Mouse (Mus musculus) frontal cortex, postnatal 10 days (tissue): ENCODE measurements at regions not wholly inside any gene's neighbourhood (a gene's known extent, or its start where the extent isn't known, plus 50 kb on each side); places are given as distances from the start of the nearest gene placed in this dataset.

Source experiments
- DNase-seq, 2 experiments: peaks; one replicate each; pipeline ENCODE4 v3.0.0; 2022; ENCODE audit warnings: low spot score in 2 of 2, mixed read lengths in 1 of 2

DNA sequence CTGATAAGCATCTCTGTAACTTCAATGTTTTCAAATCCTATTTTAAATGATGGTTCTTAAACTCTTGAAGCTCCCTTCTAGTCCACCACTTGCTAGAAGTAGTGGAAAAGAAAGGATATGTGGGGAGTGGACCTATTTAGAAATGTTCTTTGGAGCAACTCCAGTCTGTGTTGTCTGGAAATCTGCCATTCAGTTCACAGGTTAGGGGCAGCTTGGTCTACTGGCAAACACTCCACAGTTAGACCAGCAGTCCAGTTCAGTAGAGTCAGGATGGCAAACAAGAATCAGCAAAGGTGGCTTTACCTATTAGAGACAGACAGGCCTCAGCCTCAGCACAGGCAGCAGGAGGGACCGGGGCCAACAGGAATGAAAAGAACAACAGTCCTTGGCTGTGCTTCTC lies 67.3 kb upstream of the Dpyd start:
- no peak for DNase-seq

DNA sequence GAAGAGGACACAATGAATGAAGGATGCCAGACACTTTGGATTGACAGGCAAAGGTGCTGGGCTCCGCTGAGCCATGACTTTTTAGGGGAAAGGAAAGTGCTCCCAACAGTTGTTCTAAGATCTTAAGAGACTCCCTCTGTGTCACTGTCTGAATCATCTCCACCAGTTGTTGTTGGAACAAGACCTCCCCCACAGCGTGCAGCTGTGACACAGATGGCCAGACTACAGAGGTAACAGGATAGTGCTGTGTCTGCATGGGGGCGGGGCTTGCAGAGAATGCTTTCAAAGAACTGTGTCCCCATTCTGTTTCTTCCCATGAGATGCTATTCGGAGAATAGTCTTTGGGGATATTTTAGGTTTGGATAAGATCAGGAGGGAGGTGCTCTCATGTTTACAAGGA lies 61.7 kb upstream of the Dpyd start:
- DNase-seq = peak; percentile 17 to 45

DNA sequence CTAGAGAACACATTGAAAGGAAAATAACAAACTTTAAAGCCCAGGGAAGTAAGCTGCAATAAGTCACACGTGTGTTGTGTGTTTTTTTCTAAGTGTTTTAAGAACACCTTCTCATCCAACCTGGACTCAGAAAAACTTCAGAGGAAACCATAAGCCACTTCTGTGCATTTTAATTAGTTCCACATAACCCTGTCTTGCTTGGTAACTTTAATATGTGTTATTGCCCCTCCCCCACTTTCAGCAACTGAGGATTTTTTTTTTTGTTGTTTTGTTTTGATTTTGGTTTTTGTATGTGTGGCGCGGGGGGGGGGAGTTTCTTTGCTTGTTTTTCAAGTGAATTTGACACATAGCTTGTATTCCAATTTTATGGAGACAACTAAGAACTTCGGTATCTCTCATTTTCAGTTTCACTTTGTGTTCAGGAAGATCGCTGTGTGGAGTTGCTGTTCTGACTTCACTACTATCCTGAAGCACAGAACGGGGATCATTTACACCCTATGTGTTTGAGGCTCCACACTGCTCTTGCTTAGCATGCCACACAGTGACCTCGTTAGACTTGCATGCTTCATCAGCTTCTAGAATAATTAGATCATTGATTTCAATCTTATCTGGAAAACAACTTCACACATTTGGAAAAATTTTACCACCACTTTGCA lies 54.2 kb upstream of the Dpyd start:
- DNase-seq = no peak

DNA sequence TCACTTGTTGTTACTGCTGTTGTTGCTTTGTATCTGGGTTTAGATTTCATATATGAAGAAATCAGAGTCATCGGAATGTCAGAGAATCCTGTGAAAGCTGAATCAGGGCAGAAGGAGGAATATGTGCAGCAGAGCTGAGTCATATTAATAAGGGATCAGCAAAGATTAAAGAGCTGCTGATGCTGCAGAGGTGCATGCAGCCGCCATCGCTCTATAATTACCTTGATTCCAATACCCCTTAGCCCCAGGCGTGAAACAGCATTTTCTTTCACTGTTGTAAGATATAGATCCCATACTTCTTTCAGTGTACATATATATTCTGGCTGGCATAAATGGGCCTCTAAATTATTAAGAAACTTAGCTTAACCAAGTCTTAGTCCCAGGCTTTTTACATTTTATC lies 51.1 kb upstream of the Dpyd start:
- DNase-seq = no peak

DNA sequence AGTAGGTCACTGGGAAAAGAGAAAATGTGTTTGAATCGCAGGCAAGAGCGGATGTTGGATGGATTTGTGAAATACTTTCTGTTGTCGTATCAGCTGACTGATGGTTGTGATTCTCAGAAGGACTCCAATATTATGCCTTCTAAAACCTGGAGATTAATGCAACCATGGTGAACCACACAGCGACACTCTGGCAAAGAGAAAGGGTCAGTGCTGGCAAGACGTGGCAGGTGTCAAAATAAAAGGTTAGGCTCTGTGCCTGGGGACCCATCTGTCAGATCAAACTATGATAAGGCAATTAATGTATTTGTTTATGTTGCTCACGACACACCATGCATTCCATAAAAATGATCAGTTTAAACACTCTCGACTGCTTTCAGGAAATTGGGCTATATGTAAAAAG lies 50.0 kb upstream of the Dpyd start:
- no peak for DNase-seq
